Mouse (Mus musculus) testis, adult 2 months (tissue): ENCODE measurements around the gene Wdfy2. TPM values are rescaled to one million over a fixed set of nuclear protein-coding genes. Genes with fewer than 3 reads are reported as not detected.
A peak's percentile ranks its signal among the peaks of the same experiment; 100 is the strongest.

Source experiments
- H3K27ac ChIP-seq: fragments of 200-500 bp; 2 replicates; pipeline ENCODE4 v1.5.1; 2012; ENCODE audit warnings: low read depth, low read length; ENCODE audit not compliant: control insufficient read depth, insufficient read depth
- H3K27me3 ChIP-seq: fragments of 200-500 bp; 2 replicates; pipeline ENCODE4 v1.6.1; 2012; ENCODE audit warnings: mild to moderate bottlenecking, low read length, moderate library complexity; ENCODE audit not compliant: control insufficient read depth, insufficient read depth
- H3K36me3 ChIP-seq: fragments of 200-500 bp; 2 replicates; pipeline ENCODE4 v1.6.1; 2012; ENCODE audit warnings: mild to moderate bottlenecking, low read length; ENCODE audit not compliant: control insufficient read depth, insufficient read depth
- H3K4me1 ChIP-seq: fragments of 200-500 bp; 2 replicates; pipeline ENCODE4 v1.6.1; 2012; ENCODE audit warnings: low read length; ENCODE audit not compliant: control insufficient read depth, insufficient read depth
- H3K4me3 ChIP-seq: fragments of 200-500 bp; 2 replicates; pipeline ENCODE4 v1.5.1; 2012; ENCODE audit warnings: low read depth, mild to moderate bottlenecking, low read length, moderate library complexity, mixed read lengths; ENCODE audit not compliant: control insufficient read depth
- CTCF ChIP-seq: fragments of 200-500 bp; IDR thresholded peaks from 2 replicates; pipeline ENCODE4 v1.5.1; 2012; ENCODE audit warnings: low read depth, mild to moderate bottlenecking, inconsistent platforms, low read length, moderate library complexity; ENCODE audit not compliant: control insufficient read depth, insufficient read depth, insufficient replicate concordance
- POLR2A ChIP-seq: fragments of 200-500 bp; IDR thresholded peaks from 2 replicates; pipeline ENCODE4 v1.6.1; 2012; ENCODE audit warnings: low read depth, mild to moderate bottlenecking, inconsistent platforms, low read length, moderate library complexity; ENCODE audit not compliant: control insufficient read depth
- polyA plus RNA-seq: library from polyadenylated mRNA; depleted of rRNA; stranded (reverse); fragments of >200 nt; gene quantifications from 2 replicates; pipeline ENCODE4 v1.2.3, GENCODE M21; 2012

Gene Wdfy2
- polyA plus RNA-seq, 1 experiment: 4.1 TPM

DNA sequence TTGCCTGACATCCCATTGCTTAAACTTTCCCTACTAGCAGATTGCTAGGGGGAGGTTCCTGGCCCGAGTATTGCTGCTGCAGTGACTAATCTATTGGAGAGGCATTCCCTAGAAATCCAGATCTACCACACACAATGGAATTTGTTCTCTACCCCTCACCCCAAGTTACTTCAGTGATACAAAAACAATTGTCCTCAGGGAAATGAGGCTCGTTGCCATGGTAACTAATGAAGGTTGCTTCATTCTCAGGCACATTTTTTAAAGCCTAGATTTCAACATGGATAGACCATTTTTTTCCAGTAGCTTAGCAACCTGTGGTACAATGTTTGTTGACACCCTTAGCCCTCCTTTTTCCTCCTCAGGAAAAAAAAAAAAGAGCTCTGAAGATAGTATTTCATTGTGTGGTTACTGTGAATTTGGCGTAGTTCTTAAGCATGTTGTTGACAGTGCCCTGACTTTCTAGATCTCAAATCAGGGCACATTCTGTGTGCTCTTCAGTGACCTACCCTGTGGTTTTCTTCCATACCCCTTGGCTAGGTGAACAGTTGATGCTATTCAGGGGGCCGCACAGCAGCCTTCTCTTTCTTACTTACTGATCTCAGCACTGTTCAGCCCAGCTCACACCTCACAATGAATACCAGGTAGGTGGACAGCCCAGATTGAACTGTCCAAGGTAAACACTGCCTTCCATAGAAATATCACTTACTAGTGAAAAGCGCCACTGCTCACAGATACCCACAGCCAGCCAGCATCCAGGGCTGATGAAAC lies 42.8 kb downstream of the Wdfy2 start:
- TF ChIP-seq CTCF (no peak), POLR2A (no peak)
- Histone ChIP-seq H3K27ac (no peak overlapping the region), H3K4me1 (no peaks in the 10 kb centered on the region; the same call in none of the 2 replicates), H3K27me3 (no peaks in the 10 kb centered on the region), H3K36me3 (no peaks in the 10 kb centered on the region), H3K4me3 (no peak overlapping the region)

DNA sequence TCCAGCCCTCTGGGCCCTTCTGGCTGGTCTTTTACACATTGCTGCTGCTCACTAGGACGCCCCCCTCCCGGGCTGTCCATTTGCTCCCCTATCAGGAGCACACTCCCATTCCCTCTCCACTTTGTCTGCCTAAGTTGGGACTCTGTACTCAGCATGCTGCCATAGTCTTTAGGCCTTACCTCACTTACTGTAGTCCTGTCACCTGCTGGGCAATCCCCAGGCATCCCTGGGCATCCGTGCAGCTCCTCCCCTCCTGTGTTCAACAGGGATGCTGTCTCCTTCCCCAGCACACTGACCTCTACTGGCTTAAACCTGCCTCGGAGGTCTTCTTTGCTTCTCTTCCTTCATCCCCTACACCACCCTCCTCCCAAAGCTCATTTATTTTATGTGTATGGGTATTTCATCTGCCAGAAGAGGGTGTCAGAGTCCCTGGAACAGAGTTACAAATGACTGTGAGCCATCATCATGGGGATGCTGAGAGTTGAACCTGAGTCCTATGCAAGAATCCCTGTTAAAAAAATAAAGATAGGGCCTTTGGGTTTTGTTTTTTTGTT lies 44.7 kb downstream of the Wdfy2 start:
- no peaks in the 10 kb centered on the region for H3K27me3 ChIP-seq
- no peak overlapping the region for H3K27ac ChIP-seq
- TF ChIP-seq CTCF: no peak
- no peak for TF ChIP-seq POLR2A
- H3K4me1 ChIP-seq: no peaks in the 10 kb centered on the region; the same call in none of the 2 replicates
- H3K4me3 ChIP-seq: no peak overlapping the region
- no peaks in the 10 kb centered on the region for H3K36me3 ChIP-seq

DNA sequence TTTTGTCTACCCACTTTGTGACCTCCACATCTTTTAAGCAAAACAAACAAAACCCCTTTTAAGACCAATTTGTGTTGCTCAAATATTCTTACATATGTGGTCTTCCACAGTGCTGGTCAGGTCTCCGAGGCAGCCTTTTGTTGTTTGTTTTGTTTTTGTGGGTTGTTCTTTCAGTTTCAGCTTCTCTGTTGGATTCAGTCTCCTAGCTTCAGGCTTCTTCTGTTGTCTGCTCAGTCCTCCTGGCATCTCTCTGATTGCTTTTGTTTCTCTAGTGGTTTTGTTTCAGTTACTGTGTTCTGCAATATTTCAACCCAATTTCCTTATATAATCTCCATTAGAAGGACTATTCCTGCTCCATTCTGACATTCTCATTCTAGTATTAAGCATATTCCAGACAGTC lies 46.1 kb downstream of the Wdfy2 start:
- no peak overlapping the region for H3K27ac ChIP-seq
- H3K36me3 ChIP-seq: no peaks in the 10 kb centered on the region
- TF ChIP-seq POLR2A (no peak), CTCF (no peak)

DNA sequence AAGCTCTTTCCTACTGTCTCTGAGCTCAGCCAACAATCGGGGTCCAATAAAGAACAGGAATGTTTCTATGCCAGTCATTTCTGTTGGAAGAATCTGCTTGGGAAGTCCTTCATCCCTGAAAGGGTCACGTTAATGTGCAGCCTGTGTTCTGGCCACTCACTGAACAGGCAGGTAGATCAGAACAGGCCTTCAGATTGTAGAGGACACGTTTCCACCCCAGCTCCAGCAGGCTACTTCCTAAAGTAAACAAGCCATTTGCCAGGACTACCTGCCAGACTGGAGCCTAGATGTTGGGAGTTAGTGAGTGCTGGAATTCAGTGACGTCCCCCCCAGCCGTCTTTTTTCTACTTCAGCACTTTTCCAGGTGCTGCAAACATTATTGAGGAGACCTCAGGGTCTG lies 46.7 kb downstream of the Wdfy2 start:
- no peak for TF ChIP-seq CTCF
- TF ChIP-seq POLR2A: no peak
- Histone ChIP-seq H3K4me3 (no peak overlapping the region), H3K27ac (no peak overlapping the region), H3K4me1 (no peaks in the 10 kb centered on the region; the same call in none of the 2 replicates), H3K27me3 (no peaks in the 10 kb centered on the region), H3K36me3 (no peaks in the 10 kb centered on the region)

More for the DNA sequence above, 46.1 kb downstream of the Wdfy2 start:
- H3K4me1 ChIP-seq: no peaks in the 10 kb centered on the region; the same call in none of the 2 replicates
- H3K27me3 ChIP-seq: no peaks in the 10 kb centered on the region
- H3K4me3 ChIP-seq: no peak overlapping the region

DNA sequence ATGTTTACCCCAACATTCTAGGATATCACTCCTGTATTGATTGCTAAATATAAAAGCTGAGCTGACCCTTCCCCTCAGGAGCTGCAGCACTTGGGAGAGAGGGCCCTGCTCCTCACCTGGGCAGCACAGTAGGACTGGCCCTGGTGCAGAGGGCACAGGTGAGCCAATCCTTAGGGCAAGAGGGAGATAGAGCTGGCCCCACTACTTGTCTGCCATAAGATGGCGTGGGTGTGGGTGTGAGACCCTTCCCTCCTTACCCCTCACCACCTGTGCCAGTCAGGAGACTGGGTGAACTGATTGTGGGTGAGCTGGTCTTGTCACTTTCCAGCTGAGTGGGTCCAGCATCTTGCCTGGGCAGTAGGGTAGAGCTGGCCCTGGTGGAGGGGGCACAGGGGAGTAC lies 47.2 kb downstream of the Wdfy2 start:
- Histone ChIP-seq H3K27ac (no peak overlapping the region), H3K4me1 (no peaks in the 10 kb centered on the region; the same call in none of the 2 replicates), H3K27me3 (no peaks in the 10 kb centered on the region), H3K4me3 (no peak overlapping the region), H3K36me3 (no peaks in the 10 kb centered on the region)
- TF ChIP-seq POLR2A: no peak
- TF ChIP-seq CTCF: no peak

DNA sequence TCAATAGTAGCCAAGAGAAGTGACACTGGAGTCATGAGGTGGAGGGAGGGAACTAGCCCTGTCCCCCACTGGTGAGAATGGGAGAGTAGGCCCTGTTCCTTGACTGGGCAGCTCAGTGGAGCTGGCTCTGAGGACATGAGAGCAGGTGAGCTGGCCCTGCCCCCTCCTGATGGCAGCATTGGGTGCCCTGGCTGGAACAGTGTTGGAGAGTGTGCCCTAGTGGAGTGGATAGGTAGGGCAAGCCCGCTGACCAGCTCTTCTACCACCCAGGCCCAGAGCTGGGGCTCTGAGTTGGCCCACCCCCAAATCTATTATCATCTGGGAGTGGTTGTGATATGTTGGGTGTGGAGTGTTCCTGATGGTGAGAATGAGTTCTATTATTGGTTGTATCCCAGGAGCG lies 47.7 kb downstream of the Wdfy2 start:
- no peak overlapping the region for H3K4me3 ChIP-seq
- H3K36me3 ChIP-seq: no peaks in the 10 kb centered on the region
- TF ChIP-seq POLR2A: no peak
- TF ChIP-seq CTCF: peak; percentile 28; the same call in 1 of the 2 replicates
- H3K4me1 ChIP-seq: no peaks in the 10 kb centered on the region; the same call in none of the 2 replicates
- H3K27ac ChIP-seq: no peak overlapping the region
- H3K27me3 ChIP-seq: no peaks in the 10 kb centered on the region

DNA sequence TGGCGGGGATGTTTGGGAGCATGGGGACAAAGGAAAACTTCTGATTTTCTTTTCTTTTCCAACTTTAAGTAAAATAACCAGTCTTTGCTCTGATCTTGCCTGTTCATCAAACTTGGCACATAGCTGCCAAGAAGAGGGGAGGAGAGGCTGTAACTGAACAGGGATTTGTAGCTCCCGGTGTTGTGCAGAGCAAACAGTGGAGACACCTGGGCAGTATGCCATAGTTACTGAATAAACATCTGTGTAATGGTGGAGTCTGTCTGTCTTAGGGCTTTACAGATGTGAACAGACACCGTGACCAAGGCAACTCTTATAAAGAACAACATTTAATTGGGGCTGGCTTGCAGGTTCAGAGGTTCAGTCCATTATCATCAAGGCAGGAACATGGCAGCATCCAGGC lies 53.9 kb downstream of the Wdfy2 start:
- TF ChIP-seq POLR2A (no peak), CTCF (no peak)
- Histone ChIP-seq H3K4me1 (peaks cover 2% of the 10 kb centered on the region; the same call in 1 of the 2 replicates), H3K27ac (no peak overlapping the region), H3K36me3 (no peaks in the 10 kb centered on the region), H3K4me3 (no peak overlapping the region), H3K27me3 (no peaks in the 10 kb centered on the region)
